Mouse (Mus musculus) liver (tissue): ENCODE measurements around the gene Tob2.
A peak's percentile ranks its signal among the peaks of the same experiment; 100 is the strongest.

ENCODE experiments used
- DNase-seq: peaks from one replicate; pipeline ENCODE4 v3.0.0-alpha.2; 2020; ENCODE audit warnings: mixed read lengths

The Tob2 gene

GRCm38 (mm10) chr15:81810671-81811598 is 47.7 kb downstream of the Tob2 start:
- DNase-seq: peak; percentile 99

- peak; percentile 61 for DNase-seq
Measured at GRCm38 (mm10) chr15:81810150-81810549, 48.4 kb downstream of the Tob2 start.

- no peak for DNase-seq
Measured at GRCm38 (mm10) chr15:81809550-81809949, 49.0 kb downstream of the Tob2 start.

- DNase-seq: no peak
Measured at GRCm38 (mm10) chr15:81808799-81809198, 49.8 kb downstream of the Tob2 start.

GRCm38 (mm10) chr15:81806621-81807404 is 51.8 kb downstream of the Tob2 start:
- no peak for DNase-seq

- DNase-seq: peak; percentile 26
Measured at GRCm38 (mm10) chr15:81805624-81806023, 53.0 kb downstream of the Tob2 start.

- no peak for DNase-seq
Measured at GRCm38 (mm10) chr15:81804883-81805282, 53.7 kb downstream of the Tob2 start.

GRCm38 (mm10) chr15:81804172-81804571 is 54.4 kb downstream of the Tob2 start:
- no peak for DNase-seq

GRCm38 (mm10) chr15:81803425-81803951 is 55.1 kb downstream of the Tob2 start:
- DNase-seq: no peak

GRCm38 (mm10) chr15:81802941-81803351 is 55.6 kb downstream of the Tob2 start:
- no peak for DNase-seq

GRCm38 (mm10) chr15:81802001-81802890 is 56.4 kb downstream of the Tob2 start, which contains the start of gene Tef:
Gene Tef, plus strand, starts transcription at chr15:81802421.
- DNase-seq: peak; percentile 92

- DNase-seq: no peak
Measured at GRCm38 (mm10) chr15:81800391-81800790, 58.2 kb downstream of the Tob2 start.

GRCm38 (mm10) chr15:81798421-81798820 is 60.2 kb downstream of the Tob2 start:
- DNase-seq: no peak
